Mouse (Mus musculus) bone marrow macrophage, adult 2 months (primary cell): Measurements from ENCODE around the gene Serpina5.

Experiments used
- CTCF ChIP-seq: IDR thresholded peaks from 2 replicates; pipeline ENCODE4 v1.5.1; 2012; ENCODE audit warnings: low read depth, mild to moderate bottlenecking, low read length, moderate library complexity
- POLR2A ChIP-seq: IDR thresholded peaks from 2 replicates; pipeline ENCODE4 v1.6.1; 2012; ENCODE audit warnings: mild to moderate bottlenecking, low read depth, low read length, borderline replicate concordance

- TF ChIP-seq POLR2A = no peak
- TF ChIP-seq CTCF = no peak
Observed at GRCm38 (mm10) chr12:104072286-104072685, 28.6 kb upstream of the Serpina5 start.
